Mouse (Mus musculus): Measurements from ENCODE around the gene Pxdc1. TPM values are rescaled to one million over a fixed set of nuclear protein-coding genes. Genes with fewer than 3 reads are reported as not detected.
A peak's percentile ranks its signal among the peaks of the same experiment; 100 is the strongest.

Pxdc1 gene
- total RNA-seq (2021), result 10 to 100 TPM; 13.6 to 15.1 TPM

DNA sequence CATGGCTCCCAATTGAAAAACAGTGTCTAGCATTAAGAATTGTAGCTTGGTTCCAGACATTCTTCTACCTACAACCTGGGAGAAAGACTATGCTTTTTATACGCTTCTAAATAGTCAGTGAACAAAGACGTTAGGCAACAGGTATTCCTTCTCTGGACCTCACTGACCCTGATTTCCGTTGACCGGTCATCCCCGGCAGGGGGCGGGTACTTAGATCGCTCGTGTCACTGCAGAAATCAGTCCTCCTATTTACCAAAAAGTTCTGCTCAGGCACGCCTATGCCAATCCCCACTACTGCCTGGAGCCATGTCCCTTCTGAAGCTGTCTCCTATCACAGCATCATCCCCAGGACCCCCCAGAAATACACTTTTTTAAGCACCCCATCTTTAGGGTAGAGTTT lies at the start of gene Pxdc1:
TSS of gene Pxdc1 (minus strand) at position 96 of the 400 bp plus-strand sequence.
- intact Hi-C loops (cut with DNase I), result loop anchor here (2.0 to 5.0 kb wide), 2 partner anchors 55 to 74 kb away; no protein-coding TSS in a partner anchor
- peak; percentile 47 to 51 for DNase-seq

DNA sequence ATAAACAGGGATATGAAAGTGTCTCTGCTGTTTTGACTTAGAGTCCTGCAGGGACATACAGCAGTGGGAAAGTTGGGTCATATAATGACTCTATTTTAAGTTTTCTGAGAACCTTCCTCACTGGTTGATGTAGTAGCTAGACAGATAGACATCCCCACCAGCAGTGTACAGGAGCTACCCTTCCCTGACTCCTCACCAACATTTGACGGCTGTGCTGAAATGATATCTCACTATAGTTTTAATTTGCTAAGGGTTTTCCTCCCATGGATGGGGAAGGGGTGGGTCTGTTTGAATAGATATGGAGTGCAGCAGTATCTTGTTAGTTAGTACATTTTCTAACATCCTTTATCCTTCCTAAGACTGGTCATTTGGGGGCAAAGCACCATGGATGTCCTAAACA lies 47.3 kb upstream of the Pxdc1 start:
- DNase-seq, result no peak
- intact Hi-C loops (cut with DNase I), result no loop called here

DNA sequence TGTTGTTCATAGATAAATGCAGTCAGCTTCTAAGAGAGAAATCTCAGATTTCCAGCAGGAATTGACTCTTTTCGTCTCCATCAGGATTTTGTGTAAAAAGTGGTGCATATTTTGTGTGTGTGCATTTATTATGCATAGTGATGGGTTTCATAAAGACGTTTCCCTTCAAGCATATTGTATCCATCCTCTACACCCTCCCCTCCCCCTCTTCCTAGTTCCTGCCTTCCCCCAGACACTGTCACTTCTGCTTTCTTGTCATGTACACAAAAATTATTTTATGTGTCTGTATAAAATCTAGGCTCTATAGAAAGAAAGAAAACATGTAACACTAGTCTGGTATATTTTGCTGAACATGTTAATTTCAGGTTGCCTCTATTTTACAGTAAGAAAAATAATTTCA lies 46.8 kb upstream of the Pxdc1 start:
- intact Hi-C loops (cut with DNase I), result no loop called here
- no peak for DNase-seq

DNA sequence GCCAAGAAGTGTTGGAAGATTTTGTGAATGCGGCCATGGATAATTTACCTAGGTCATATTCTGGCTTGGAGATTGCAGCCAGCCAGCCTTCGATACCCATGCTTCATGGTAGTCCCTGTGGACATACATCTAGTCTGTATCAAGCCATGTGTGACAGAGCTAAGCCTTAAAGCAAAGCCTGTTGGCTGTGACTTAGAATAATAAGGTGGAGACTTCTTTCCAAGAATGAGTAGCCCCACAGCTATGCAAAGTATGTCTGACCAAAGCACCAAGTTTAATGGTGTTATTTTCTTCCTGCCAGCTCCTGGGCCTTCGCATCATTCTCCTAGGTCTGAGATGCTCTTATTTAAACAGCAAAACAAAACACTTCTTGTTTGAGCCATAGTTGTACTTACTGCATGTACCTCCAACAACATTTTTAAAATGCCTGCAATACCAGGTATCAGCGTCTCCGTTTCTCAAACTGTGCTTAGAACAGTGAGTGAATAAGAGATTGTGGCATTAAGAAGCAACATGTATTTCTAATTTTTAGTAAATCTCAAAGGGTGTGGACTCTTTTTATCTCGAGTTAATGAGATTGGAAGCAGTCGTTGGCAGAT lies 43.5 kb upstream of the Pxdc1 start:
- intact Hi-C loops (cut with DNase I), result no loop called here

DNA sequence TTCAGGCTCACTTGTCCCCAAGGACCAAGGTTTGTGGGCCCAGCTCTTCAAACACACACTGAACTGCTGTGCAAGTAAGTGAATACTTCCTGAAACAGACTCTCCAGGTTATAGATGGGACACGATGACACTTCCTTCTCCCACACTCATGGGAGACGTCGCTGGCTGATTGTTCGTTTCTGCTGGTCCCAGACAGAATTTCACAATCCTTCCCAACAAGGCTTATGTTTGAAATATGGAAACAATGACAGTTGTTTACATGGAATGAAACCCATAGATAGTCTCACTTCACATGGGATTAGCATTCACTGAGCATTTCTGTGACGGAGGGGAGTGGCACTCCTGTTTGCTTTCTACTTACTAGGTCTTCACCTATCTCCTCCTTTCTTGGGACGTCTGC lies 39.8 kb upstream of the Pxdc1 start:
- DNase-seq, result no peak
- intact Hi-C loops (cut with DNase I), result no loop called here

More for the DNA sequence above, 43.5 kb upstream of the Pxdc1 start:
- DNase-seq, result no peak

DNA sequence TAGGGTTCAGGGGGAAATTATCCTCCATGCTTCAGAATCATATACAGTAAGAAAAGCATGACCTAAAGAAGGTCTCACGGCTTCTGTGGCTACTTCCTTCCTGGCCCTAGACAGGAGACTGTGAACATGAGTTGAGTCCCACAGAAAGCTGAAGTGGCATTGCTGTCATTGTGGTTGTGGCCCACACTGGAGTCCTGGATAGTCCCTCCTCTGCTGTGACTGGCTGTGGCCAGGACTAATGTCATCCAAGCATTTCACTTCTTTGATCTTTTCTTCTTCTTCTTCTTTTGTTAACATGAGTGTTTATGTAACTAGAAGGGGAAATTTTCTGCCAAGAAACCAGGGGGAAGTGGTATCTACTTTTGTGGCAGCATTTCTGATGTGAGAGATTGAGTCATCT lies 37.8 kb upstream of the Pxdc1 start:
- intact Hi-C loops (cut with DNase I), result no loop called here
- no peak for DNase-seq

DNA sequence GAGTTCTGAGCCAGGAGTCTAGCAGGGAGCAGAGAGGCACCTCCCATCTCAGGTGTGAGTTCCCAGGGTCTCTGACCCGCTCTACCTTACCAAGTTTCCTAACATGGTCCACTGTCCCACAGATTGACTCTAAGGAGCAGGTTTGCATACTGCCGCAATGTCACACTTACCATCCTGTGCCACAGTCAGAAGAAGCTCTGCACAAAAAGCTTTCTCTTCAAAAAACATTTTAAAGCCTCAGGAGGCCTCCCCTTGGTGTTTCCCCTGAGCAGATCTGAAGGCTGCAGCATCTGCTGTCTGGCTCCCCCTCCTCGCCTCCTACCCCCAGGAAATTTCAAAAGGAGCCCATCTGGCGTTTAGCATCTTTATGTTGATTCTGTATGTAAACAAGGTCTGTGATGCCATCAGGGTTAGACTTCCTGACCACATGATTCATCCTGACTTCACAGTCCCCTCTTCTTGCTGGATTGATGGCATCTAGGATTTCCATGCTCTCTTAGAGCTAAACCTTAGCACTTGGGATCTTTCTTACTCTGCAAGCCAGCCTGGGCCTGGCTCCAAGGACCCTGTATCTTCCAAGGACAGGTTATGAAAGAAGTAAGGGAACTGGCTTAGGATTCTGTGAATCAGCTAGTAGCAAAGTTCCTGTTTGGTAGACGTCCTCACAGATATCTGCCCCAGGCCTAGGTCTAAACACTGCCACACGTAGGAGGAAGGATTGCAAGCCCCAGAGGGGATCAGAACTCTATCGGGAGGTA lies 31.9 kb upstream of the Pxdc1 start:
- intact Hi-C loops (cut with DNase I), result no loop called here
- DNase-seq, result no peak

DNA sequence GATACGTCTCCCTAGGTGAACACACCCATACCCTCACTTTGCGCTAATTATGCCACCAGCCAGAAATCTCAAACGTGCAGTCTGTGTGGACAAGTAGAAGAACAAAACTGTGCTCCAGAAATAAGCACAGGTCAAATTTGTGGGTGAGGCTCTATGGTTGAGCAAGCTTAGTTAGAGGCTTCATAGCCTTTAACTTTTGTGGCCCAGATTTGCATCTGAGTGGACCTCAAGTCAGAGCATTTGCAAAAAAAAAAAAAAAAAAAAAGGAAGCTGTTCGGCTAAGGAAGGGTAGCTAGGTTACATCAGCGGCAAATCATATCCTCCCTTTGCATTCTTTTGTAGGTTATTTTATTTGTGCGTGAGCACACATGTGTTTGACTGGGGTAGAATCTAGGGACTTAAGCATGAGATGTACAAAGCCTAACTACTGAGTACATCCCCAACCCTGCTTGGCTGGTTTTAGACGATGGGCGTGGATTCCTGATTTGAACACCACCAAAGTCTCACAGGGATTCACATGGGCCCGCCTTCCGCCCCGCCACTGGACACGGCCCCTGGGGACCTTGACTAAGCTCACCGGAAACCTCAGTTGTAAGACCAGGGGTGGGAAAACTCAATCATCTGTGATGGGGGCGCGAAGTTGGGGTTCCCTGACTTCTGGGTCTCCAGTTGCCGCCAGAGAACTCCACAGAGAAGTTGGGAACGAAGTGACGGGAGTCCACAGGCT lies 30.6 kb upstream of the Pxdc1 start:
- intact Hi-C loops (cut with DNase I), result no loop called here
- peak in 1 of 2 experiments; percentile 27 for DNase-seq

DNA sequence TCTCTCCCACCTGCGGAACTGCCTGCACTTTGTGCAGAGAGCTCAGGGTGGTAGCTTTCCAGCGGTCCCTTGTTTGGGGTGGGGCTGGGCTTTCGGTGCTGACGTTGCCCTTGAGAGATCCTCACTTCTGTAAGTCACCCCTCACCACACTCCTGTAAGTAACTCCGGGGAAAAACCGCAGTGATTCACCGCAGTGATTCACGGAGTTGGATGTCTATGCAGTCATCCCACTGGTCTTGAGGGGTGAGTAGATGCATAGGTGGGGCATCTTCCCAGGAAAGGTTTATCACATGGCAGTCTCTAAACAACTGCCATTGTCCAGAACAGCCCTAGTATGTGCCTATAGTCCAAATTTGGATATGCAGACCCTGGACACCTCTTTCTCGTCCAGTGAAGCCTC lies 30.0 kb upstream of the Pxdc1 start:
- intact Hi-C loops (cut with DNase I), result no loop called here
- DNase-seq, result no peak

DNA sequence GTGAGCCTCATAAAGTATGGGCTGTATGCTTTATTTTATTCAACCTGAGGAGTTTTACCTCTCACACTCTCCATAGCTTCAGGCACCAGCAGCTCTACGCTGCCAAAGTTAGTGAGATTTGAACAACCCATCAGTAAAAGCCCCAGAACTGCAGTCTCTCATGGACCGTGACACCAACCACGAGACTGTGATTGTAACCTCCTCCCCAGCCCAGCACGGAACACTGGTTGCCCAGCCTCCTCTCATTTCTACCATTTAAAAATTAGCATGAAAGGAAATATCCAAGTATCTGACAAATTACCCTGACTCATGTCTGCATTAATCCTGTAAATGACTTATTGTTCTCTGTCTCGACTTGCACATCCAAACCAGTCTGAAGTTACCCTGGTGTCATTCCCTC lies 23.2 kb upstream of the Pxdc1 start:
- intact Hi-C loops (cut with DNase I), result no loop called here
- no peak for DNase-seq

DNA sequence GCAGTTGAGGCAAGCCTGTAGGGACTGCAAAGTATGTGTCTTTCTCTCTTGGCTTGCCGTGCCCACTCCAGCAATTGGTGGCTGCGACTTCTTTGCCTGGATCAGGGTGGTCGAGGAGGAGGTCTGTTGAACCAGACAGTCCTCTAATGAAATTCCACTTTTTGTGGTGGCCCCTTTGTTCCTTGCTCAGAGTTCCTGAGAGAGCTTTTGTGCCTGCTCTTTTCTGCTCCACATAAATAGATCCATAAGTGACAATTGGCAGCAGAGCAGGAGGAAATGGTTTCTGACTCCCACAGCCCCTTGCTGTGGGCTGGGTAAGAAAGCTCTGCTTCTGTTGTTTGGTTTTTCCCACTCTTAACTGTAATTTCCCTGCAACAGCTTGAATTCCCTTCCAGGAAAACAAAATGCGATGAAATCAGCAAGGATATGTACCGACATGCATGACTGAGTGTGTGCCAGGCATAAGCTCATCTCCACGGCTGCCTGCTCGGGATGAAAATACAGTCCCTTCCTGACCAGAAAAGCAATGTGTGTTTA lies 22.6 kb upstream of the Pxdc1 start:
- DNase-seq, result no peak
- intact Hi-C loops (cut with DNase I), result no loop called here

DNA sequence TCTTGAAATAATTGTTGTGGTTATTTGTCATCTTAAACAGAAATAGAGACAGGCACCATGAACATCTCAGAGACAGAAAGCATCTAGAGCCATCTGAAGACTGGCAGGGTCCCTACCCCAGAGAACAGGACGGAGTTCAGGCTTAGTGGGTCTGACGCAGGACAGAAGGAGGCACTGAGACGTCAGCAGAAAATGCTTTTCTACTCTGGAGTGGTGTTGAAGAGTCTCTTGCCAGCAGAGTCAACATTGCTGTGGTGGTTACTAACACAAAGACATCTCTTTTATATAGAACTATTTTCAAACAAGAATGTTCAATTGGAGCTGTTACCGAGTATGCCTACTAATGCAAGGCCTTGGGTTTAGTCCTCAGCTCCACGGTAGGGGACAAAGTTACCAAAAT lies 20.1 kb upstream of the Pxdc1 start:
- intact Hi-C loops (cut with DNase I), result no loop called here
- no peak for DNase-seq

DNA sequence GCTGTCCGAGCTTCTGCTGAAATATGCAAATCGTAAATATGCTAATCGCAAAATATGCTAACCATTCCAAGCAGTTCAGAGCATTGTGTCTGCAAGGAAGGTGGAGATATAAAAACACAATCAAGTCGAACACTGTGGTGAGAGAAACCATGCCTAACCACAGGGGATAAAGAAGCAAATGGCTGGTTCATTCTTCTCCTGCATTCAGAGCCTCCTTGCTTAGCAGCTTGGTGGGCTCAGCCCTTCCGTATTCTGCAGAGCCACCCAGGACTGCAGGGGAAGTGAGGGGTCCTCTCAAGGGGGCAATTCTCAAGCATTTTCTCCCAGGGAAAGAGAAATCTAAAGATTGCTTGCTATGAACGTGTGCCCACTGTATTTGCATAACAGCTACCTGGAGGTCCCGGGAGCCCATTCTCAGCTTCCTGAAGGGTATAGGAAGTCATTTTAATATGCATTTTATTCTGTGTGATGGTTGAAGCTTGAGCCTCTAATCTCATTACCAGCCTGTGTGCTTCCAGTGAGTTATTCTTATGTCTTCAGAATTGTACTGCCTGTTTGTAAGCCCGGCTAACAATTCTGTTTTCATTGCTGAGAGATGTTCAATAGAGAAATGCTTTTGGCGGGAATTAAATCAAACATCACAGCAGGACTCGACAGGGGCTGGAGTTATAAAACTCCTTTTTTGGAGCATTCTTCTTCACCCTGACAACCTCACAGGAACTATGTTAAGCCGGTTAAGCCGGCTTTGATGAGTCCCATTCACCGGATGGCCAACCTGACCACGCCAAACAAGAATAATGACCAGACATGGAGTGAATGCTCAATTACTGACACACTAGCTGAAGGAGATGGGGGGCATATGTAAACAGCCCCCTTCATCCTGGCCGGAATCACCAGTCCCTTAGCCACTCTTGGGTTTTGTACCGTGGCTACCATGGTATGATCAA lies 16.9 kb upstream of the Pxdc1 start:
- intact Hi-C loops (cut with DNase I), result no loop called here
- DNase-seq, result no peak

DNA sequence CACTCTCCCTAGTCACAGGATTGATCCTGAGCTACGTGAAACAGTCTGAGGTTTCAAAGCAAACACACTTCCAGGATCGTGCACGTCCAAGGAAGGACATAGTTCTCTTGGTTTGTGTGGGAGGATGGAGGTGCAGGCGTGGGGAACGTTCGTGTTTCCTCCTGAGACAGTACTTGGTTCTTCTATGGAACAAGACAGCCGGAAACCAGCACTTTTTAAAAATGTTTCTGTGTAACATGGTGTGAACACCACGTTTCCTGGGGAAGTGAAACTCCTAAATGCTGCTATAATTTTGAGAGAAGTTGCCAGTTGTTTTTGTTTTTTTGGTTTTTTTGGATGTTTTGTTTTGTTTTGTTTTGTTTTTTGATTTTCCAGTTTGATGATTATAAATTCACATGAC lies 13.9 kb upstream of the Pxdc1 start:
- DNase-seq, result no peak
- intact Hi-C loops (cut with DNase I), result no loop called here

DNA sequence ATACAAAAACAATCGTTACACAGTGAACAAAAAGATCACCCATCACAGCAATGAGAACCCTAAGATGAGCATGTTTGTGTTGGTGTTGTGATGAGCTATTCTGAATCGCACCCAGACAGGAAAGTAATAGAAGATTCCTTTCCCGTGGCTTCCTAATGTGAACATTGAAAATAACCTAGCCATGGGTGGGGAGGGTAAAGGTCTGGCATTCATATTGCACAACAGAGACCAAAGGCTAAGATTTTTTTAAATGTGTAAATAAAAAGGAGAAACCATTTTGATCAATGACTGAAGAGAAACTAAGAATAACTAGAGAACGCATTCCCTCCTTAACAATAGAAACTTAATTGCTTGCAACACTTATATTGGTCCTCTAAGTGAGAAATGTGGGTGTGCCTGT lies 11.8 kb upstream of the Pxdc1 start:
- no peak for DNase-seq
- intact Hi-C loops (cut with DNase I), result no loop called here

DNA sequence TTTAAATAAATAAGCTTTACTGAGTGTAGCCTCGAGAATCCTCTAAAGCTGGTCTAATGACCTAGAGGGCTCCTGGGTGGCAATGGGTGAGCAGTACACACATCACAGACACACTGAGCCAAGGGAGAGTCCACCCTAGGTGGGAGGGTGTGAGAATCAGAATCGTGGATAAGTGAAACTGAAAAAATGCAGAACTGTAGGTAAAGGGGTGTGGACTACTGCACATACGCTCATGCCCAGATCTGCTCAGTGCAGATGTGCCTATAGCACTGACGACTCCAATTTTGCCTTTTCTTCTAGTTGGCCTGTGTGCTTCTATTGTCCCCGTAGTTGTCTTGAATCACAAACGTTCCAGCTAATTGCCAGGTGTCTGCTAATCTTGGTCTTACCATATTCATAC lies 10.5 kb upstream of the Pxdc1 start:
- intact Hi-C loops (cut with DNase I), result no loop called here

DNA sequence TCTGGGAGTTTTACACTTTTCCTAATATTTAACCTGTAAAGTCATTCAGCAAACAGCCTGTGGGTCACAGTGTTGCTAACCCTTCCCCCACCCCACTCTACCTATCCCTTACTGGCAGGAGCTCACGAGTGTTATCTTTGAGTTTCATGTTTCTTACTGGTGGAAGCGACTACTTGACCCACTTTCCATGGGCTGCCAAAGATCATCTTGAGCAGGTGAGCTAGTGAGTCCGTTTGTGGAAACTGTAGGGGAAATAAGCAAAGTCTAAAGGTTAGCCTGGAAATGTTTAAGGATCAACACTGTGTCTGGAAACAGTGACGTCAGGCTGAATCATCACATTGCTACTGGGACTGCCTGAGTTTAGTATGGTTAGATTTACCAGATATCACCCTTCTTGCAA lies 6.2 kb upstream of the Pxdc1 start:
- intact Hi-C loops (cut with DNase I), result no loop called here
- no peak for DNase-seq

More for the DNA sequence above, 10.5 kb upstream of the Pxdc1 start:
- DNase-seq, result no peak

DNA sequence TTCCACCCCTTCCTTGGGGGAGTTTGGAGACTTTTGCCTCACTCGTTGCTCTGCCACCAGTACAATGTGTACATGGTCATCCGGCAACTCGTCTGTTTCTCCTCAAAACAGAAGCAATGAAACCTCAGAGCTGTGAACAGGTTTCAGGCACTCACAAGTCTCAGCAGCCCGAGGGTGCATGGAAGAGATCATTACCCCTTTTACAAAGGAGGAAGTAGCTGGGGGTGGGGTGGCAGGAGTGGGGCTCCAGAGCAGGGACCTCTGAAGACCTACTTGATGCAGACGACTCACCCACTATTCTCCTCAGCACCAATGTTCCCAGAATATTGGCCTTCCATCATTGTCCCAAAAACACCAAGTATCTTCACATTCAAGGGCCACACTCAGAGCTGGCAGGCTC lies 3.1 kb upstream of the Pxdc1 start:
- intact Hi-C loops (cut with DNase I), result no loop called here
- DNase-seq, result no peak

DNA sequence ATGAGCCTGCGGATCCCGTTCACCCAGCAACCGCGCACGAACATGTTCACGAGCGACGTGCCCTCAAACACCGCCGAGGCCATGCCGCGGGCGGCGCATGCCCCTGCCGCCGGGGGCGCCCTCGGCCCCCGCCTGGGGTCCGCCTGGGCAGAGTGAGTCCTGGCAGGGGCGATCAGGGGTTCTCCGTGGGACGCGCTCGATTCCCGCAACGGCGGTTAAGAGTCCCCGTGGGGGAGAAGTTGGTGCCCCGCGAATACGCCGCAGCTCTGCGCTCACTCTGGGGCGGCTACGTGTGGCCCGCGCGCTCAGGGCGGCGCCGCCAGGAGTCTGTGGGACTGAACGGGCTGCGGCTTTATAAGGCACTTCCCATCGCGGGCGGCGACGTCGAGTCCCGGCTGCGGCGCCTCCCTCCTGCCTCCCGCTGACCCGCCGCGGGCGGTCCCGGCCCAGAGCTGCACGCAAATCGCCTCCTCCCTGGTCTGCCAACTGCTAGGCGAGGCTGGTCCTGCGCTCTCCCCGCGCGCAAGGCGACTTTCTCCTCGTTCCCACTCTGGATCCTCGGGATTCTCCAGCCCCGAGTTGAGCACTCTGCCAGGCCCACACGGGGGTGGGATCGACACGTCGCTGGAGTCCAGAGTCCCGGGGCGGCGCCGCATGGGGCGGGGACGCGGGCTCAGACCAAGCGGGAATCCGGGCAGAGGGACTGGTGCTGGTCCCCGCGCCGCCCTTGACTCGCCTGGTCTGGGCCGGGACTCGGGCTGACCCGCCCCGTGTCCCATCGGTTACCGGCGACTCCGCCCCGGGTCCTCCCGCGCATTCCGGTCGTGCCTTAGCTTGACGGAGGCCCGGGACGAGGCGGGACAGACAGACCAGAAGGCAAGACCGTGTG lies 689 bp downstream of the Pxdc1 start:
- peak; percentile 86 to 92 for DNase-seq
- intact Hi-C loops (cut with DNase I), result loop anchor here (2.0 to 5.0 kb wide), 2 partner anchors 56 to 75 kb away; no protein-coding TSS in a partner anchor

Measured in heart, postnatal 36 days (tissue).